Mouse (Mus musculus): ENCODE data around the gene Slc5a6. TPM values are rescaled to one million over a fixed set of nuclear protein-coding genes. Genes with fewer than 3 reads are reported as not detected.
"Not testable (repeated sequence)": the region's sequence is repeated elsewhere in the genome, so short reads cannot be mapped to it uniquely, and the experiment has no call there.

Gene Slc5a6
- total RNA-seq, 2 experiments from 2014 or later = 4.3 to 7.1 TPM

- ATAC-seq (replicated peaks; ENCODE audit: low FRiP score, low TSS enrichment, poor library complexity, severe bottlenecking) = no peak
Measured at GRCm38 (mm10) chr5:31071821-31072220, 23.1 kb upstream of the Slc5a6 start.

GRCm38 (mm10) chr5:31071059-31071458 is 22.3 kb upstream of the Slc5a6 start:
- no peak for ATAC-seq (replicated peaks; ENCODE audit: low FRiP score, low TSS enrichment, poor library complexity, severe bottlenecking)

GRCm38 (mm10) chr5:31069810-31070209 is 21.1 kb upstream of the Slc5a6 start:
- ATAC-seq (replicated peaks; ENCODE audit: low FRiP score, low TSS enrichment, poor library complexity, severe bottlenecking) = no peak

- 0 out of 2 replicates have a peak, but pooled peaks have one; percentile 35 for ATAC-seq (replicated peaks; ENCODE audit: low FRiP score, low TSS enrichment, poor library complexity, severe bottlenecking)
Measured at GRCm38 (mm10) chr5:31055216-31056140, 6.8 kb upstream of the Slc5a6 start.

- ATAC-seq (replicated peaks; ENCODE audit: low FRiP score, low TSS enrichment, poor library complexity, severe bottlenecking) = peak; percentile 95
Measured at GRCm38 (mm10) chr5:31054261-31055215, 5.8 kb upstream of the Slc5a6 start, which contains the start of gene Cad. TSS of gene Cad (plus strand) at chr5:31054780.

- ATAC-seq (replicated peaks; ENCODE audit: low FRiP score, low TSS enrichment, poor library complexity, severe bottlenecking) = not testable (repeated sequence)
Measured at GRCm38 (mm10) chr5:31053728-31054127, 5.0 kb upstream of the Slc5a6 start.

- no peak for ATAC-seq (replicated peaks; ENCODE audit: low FRiP score, low TSS enrichment, poor library complexity, severe bottlenecking)
Measured at GRCm38 (mm10) chr5:31050427-31050826, 1.7 kb upstream of the Slc5a6 start.

GRCm38 (mm10) chr5:31047848-31048762 is 619 bp downstream of the Slc5a6 start, which contains the start of gene Atraid:
TSS of gene Atraid (plus strand) at chr5:31048312.
- ATAC-seq (replicated peaks; ENCODE audit: low FRiP score, low TSS enrichment, poor library complexity, severe bottlenecking) = peak; percentile 90

GRCm38 (mm10) chr5:31047074-31047473 is 1.6 kb downstream of the Slc5a6 start:
- no peak for ATAC-seq (replicated peaks; ENCODE audit: low FRiP score, low TSS enrichment, poor library complexity, severe bottlenecking)

GRCm38 (mm10) chr5:31046416-31046815 is 2.3 kb downstream of the Slc5a6 start:
- ATAC-seq (replicated peaks; ENCODE audit: low FRiP score, low TSS enrichment, poor library complexity, severe bottlenecking) = no peak

GRCm38 (mm10) chr5:31038171-31038845 is 10.4 kb downstream of the Slc5a6 start:
- ATAC-seq (replicated peaks; ENCODE audit: low FRiP score, low TSS enrichment, poor library complexity, severe bottlenecking) = no peak

GRCm38 (mm10) chr5:31036556-31036955 is 12.2 kb downstream of the Slc5a6 start:
- ATAC-seq (replicated peaks; ENCODE audit: low FRiP score, low TSS enrichment, poor library complexity, severe bottlenecking) = not testable (repeated sequence)

- ATAC-seq (replicated peaks; ENCODE audit: low FRiP score, low TSS enrichment, poor library complexity, severe bottlenecking) = no peak
Measured at GRCm38 (mm10) chr5:31034669-31035068, 14.1 kb downstream of the Slc5a6 start.

GRCm38 (mm10) chr5:31031508-31031907 is 17.2 kb downstream of the Slc5a6 start:
- no peak for ATAC-seq (replicated peaks; ENCODE audit: low FRiP score, low TSS enrichment, poor library complexity, severe bottlenecking)

- ATAC-seq (replicated peaks; ENCODE audit: low FRiP score, low TSS enrichment, poor library complexity, severe bottlenecking) = no peak
Measured at GRCm38 (mm10) chr5:31030926-31031325, 17.8 kb downstream of the Slc5a6 start.

GRCm38 (mm10) chr5:31024641-31025040 is 24.1 kb downstream of the Slc5a6 start:
- ATAC-seq (replicated peaks; ENCODE audit: low FRiP score, low TSS enrichment, poor library complexity, severe bottlenecking) = no peak

- ATAC-seq (replicated peaks; ENCODE audit: low FRiP score, low TSS enrichment, poor library complexity, severe bottlenecking) = no peak
Measured at GRCm38 (mm10) chr5:31023254-31023653, 25.5 kb downstream of the Slc5a6 start.

- ATAC-seq (replicated peaks; ENCODE audit: low FRiP score, low TSS enrichment, poor library complexity, severe bottlenecking) = no peak
Measured at GRCm38 (mm10) chr5:31022690-31023089, 26.0 kb downstream of the Slc5a6 start.
